Mouse (Mus musculus): Measurements from ENCODE around the gene Cldn6.

Gene Cldn6

GRCm38 (mm10) chr17:23719455-23719854 is 40.4 kb downstream of the Cldn6 start:
- in situ Hi-C loops (cut with MseI, MboI): no loop called here

GRCm38 (mm10) chr17:23721886-23722285 is 42.8 kb downstream of the Cldn6 start:
- in situ Hi-C loops (cut with MseI, MboI): no loop called here

GRCm38 (mm10) chr17:23722376-23723125 is 43.5 kb downstream of the Cldn6 start, which contains the start of gene 1520401A03Rik:
Gene 1520401A03Rik (minus strand): TSS chr17:23722783.
- in situ Hi-C loops (cut with MseI, MboI): no loop called here

GRCm38 (mm10) chr17:23725477-23725876 is 46.4 kb downstream of the Cldn6 start:
- in situ Hi-C loops (cut with MseI, MboI): no loop called here

- in situ Hi-C loops (cut with MseI, MboI): no loop called here
These were observed 47.1 kb downstream of the Cldn6 start, which contains the start of gene Pkmyt1 for GRCm38 (mm10) chr17:23725999-23726757. Gene Pkmyt1 (plus strand): TSS chr17:23726336.

- in situ Hi-C loops (cut with MseI, MboI): no loop called here
These were observed 47.7 kb downstream of the Cldn6 start for GRCm38 (mm10) chr17:23726758-23727142.

GRCm38 (mm10) chr17:23730441-23730840 is 51.4 kb downstream of the Cldn6 start:
- in situ Hi-C loops (cut with MseI, MboI): no loop called here

Data from mouse trophoblast stem cell (cell line).